Mouse (Mus musculus) ZHBTc4 (cell line): ENCODE results near the gene Bcl9.

Experiments used
- DNase-seq: peaks from one replicate; pipeline ENCODE4 v3.0.0-alpha.2; 2011; ENCODE audit warnings: low read depth, low spot score

Bcl9 gene

DNA sequence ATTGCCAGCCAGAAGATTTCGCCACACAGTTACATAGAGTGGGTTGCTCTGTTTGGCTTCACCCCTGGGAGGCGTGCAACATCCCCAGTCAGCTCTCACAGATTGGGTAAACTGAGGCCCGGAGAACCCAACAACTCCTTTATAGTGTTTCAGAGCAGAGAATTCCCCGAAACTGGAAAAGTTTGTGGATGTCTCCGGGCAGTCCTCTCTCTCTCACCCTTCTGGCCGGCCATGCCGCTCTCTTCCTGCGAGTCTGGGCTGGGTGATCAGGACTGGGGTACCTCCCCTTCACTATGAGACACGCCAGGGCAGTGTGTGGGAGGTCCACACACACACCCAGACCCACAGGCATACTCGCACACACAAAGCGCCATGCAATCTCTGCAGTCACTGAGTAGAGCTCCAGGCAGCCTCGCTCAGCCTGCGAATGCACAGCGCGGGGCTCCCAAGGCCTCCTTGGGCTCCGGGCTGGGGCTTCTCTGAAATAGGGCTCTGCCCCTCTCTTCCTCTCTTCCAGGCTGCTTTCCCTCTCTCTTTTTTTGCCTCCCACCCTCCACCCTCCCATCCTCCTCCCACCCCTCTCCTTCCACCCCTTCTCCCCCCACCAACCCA lies 670 bp downstream of the Bcl9 start:
- DNase-seq, result peak; percentile 46

DNA sequence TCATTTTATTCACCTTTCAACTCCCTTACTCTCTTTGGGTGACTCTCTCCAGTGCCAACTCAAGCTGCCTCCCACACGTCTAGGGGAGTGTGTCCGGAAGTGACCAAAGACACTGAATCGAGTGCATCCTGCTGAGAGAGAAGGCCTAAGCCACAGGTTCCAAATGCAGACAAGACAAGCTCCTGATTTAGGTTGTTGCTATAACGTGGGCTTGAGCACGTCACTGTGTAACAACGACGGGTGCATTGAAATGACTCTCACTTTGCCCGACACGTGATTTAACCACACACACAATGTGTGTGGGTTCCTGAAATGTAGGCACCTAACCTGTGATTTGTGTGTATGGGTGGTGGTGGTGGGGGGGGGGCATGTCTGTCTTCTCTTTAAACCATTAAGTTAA lies 3.4 kb downstream of the Bcl9 start:
- DNase-seq, result no peak

- no peak for DNase-seq
Measured at GRCm38 (mm10) chr3:97284878-97285277, 12.8 kb downstream of the Bcl9 start.

DNA sequence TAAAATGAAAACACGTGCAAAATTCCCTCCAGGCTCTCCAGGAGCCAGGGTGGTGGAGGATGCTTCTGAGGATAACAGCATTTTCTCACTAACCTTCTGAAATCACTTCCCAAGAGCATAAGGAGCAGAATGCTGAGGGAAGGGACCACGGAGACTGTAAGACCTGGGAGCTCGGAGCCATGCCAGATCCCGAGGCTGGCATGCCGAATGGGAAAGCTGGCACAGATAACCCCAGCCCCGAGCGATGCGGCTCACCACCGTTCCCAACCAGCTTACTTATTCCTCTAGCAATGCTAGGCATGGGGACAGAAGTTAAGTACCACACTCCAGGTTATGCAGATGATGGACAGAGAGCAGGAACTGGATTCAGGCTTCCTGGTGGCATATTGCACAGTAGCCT lies 13.7 kb downstream of the Bcl9 start:
- no peak for DNase-seq

DNA sequence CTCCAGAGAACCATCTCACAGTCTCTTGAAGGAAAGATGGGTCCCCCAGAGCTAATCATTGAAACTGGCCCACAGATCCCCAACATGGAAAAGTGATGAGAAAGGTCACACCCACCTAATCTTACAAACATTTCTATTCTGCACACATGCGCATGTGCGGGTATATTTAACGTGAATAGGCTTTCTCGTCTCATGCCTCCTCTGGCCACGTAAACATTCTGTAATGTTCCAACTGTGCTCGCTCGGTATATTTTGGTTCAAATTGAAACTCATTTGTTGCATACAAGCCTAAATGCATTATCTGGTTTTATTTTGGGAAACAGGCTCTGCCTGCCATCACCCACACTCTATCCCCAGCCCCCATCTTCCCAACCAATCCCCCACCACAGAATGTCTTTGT lies 16.3 kb downstream of the Bcl9 start:
- DNase-seq, result no peak

DNA sequence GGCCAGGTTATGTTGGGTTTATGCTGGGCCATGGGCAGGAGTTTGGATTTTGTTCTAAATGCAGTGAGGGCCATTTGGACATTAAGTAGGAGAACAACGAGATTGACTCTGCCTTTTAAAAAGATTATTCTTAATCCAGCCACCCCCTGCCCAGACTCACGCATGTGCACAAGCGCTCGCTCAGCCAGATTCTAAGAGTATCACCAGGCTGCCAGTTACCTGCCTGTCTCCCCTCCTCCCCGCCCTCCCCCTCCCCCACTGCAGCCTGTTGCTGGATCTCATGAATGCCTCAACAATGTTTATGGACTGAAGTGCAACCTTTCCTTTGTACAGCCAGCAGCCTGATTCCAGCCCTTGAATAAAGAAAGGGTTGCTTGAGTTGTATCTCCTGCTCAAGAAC lies 22.0 kb downstream of the Bcl9 start:
- peak; percentile 19 for DNase-seq

DNA sequence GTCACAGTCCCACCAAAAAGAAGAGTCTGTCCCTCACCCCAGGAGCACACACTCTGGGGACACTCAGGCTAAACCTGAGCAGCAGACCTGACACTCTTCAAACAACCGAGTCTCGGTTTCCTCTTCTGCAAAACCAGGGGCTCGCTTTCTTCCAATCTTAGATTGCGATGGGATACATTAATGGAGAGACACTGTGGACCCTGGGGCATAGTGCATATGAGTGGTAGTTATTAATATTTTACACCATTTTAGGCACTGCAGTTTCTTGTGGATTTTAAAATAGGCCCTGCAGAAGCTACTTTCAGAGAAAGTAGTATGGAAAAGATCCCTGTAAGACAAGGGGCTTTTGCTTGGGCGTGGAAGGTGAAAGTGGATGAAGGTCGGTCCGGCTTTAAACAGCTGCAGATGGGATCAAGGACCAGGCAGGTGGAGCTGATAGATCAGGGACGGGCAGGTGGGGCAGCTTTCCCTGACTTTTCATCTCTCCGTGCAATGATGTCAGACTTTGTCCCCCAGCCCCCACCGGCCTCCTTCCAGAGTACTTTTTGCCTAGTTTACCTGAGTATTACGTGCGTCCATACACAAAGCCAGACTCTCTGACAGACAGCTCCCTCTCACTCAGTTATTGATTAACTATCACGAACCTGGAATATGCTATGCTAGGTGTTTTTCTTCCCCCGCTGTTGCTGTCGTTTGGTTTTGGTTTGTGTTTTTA lies 23.0 kb downstream of the Bcl9 start:
- DNase-seq, result no peak

- no peak for DNase-seq
Measured at GRCm38 (mm10) chr3:97273876-97274275, 23.8 kb downstream of the Bcl9 start.

- no peak for DNase-seq
Measured at GRCm38 (mm10) chr3:97265667-97266415, 31.9 kb downstream of the Bcl9 start.

DNA sequence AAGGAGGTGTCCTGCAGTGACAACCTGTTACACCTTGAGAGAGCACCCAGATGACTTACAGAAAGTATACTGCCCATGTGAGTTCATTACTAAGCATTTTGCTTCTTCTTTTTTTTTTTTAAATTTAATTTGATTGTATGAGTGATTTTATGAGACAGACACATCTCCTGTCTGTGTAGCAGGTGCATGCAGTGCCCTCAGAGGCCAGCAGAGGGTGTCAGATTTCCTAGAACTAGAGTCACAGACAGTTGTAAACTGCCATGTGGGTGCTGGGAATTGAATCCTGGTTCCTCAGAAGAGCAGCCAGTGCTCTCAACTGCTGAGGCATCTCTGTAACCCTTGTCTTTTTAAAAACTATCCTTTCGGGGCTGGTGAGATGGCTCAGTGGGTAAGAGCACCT lies 35.5 kb downstream of the Bcl9 start:
- DNase-seq, result peak; percentile 49

DNA sequence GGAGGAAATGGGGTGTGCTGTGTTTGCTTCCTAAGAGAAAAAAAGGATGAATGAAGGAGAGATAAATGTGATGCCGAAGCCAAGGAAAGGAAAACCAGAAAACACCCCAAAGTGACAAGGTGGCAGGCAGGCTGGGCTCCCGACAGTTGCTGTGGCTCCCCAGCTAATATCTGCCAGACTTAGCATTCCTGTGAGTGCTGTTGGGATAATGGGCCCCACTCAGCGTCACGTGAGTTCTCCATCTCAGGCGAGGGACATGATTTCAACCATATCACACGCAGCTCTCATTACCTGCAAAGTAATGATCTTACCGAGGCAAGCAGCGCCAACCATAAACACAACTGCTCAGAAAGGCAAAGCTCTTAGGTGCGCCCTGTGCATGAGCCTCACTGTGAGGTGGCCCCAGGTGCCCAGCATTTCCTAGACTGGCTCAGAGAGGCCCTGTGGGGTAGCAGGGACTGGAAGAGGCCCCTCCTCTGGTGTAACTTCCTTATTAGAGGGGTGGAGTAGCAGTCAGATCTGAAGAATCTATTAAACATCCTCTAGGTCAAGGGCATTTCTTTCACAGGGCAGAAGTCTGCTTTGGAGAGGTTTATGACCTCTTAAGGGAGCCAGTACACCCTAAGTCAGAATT lies 41.9 kb downstream of the Bcl9 start:
- no peak for DNase-seq

DNA sequence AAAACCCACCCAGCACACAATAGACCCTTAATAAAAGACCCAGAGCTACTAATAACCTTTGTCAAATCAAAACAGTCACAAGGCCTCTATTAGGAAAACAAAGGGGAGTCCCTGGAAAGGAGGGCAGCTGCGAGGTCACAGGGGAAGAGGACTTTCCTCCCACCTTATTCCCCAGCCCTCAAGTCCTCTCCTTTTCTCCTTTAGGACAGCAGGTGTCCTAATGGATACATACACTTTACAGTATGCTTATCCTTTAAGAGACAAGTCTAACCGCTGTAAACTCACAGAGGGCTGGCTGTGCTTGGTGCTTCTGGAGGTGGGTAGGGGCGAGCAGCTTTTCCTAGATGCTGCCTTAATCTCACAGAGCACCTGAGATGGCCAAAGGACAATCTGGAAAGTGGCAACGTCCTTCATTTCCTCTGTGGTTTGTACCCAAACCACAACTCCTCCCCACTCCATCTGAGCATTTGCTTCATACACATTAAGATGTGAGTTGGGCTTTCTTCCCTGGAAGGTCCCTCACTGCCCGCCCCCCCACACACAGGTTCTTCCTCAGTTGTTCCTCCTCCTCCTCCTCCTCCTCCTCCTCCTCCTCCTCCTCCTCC lies 42.8 kb downstream of the Bcl9 start:
- no peak for DNase-seq

DNA sequence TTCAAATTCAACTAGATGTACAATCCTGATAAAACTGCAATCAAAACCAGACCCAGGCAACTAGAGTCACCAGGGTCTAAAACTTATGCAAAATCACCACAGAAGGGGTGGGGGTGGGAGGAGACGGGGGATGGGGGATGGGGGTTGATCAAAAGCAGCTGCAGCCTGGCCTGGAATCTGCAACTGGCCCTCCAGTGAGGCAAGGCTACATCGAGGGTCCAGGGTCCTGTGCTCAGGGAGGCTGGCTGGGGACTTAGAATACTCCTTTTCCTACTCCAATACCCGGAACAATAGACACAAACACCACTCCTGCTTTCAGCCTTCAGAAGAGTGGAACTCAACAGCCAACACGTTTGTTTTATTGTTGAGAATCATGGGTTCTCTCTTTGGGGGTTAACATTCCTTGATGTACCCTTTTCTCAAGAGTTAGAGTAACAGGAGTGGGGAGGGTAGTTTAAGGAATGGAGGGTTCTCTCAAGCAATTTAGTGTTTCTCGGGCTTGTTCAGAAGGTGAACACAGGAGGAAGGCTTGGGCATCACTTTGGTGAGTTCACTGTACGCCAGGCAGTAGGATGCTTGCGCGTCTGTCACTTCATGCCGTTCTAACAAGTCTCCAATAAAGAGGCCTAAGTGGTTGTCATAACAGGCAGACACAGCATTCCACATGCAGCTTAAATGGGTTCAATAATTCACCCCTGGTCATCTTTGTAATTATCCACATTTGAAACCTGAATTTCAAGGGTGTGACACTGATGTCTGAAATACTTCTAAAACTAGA lies 43.7 kb downstream of the Bcl9 start:
- DNase-seq, result no peak

DNA sequence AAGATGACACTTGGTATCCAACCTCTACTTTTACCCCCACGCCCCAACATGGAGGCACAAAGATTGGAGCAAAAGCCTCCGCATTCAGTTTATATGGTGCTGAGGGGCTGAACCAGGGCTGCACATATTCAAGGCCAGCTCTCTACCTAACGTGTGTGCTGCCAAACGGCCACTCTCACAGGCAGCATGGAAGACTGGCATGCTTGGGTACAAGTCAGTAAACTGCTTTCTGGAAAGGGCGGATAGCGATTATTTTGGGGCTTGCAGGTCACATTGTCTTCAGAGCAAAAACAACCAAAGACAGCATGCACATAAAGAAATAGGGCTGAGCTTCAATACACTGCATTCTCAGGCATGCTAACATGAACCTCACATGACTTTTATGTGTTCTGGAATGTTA lies 44.8 kb downstream of the Bcl9 start:
- no peak for DNase-seq

DNA sequence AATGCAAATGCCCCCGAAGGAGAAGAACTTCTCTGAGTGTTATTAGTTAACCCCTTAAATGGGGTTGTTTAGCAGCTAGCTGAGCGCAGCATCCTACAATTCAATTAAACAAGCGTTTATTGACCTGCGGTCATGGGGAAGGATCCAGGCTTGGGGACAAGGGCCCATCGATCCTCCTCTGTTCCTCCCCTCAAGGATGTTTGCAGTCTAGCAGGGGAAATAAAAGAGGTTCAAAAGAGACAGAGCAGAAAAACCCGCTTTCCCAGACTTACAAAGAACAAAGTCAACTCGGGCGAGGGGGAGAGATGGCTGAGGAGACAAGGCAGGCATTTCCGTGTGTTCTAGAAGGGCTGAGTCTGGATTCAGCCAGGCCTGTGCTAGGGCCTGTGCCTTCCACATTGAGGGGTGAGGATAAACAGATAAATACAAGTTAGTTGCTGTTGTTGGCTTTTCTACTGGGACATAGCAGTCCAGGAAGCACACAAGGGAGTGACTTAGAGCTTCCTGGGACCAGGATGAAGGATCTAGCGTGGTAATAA lies 55.0 kb downstream of the Bcl9 start:
- no peak for DNase-seq

GRCm38 (mm10) chr3:97241826-97242225 lies 55.9 kb downstream of the Bcl9 start:
- DNase-seq, result no peak

GRCm38 (mm10) chr3:97239793-97240192 lies 57.9 kb downstream of the Bcl9 start:
- no peak for DNase-seq

DNA sequence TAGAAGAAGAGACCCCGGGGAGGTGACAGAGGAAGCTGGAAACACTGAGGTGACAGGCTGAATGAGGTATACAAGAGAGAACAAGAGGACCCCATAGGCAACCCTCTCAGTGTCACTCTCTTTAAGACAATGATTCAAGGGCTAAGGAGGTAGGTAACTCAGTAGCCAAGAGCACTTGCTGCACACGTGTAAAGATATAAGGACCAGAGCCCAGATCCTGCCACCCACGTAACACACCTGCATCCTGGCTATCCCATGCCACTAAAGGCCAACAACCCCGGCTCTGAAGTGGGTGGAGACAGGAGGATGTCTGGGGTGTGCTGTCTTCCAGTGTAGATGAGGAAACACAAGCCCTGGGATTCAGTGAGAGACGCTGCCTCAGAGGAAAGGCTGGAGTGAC lies 58.4 kb downstream of the Bcl9 start:
- DNase-seq, result no peak

- DNase-seq, result no peak
Measured at GRCm38 (mm10) chr3:97238521-97238920, 59.2 kb downstream of the Bcl9 start.

GRCm38 (mm10) chr3:97237403-97237802 lies 60.3 kb downstream of the Bcl9 start:
- no peak for DNase-seq

GRCm38 (mm10) chr3:97234797-97235196 lies 62.9 kb downstream of the Bcl9 start:
- peak; percentile 41 for DNase-seq
